Mouse (Mus musculus): ENCODE data around the gene Icam5.

- no peak for TF ChIP-seq POLR2A (IDR thresholded peaks at IDR 0.05; ENCODE audit: low read depth, low read length)
- TF ChIP-seq CTCF (IDR thresholded peaks at IDR 0.05; ENCODE audit: extremely low read depth, insufficient read length, insufficient replicate concordance, low read depth, low read length) = no peak
These were observed 19.7 kb downstream of the Icam5 start for GRCm38 (mm10) chr9:21051578-21051977.

Data from small intestine, adult 2 months (tissue).